Mouse (Mus musculus) embryonic facial prominence, embryonic 11.5 days (tissue): ENCODE results near the gene Kremen2. TPM values are rescaled to one million over a fixed set of nuclear protein-coding genes. Genes with fewer than 3 reads are reported as not detected.

ENCODE experiments used
- ATAC-seq: fragments of 200-750 bp; cut with Nextera tagmentation; replicated peaks from 2 replicates; pipeline ENCODE4 v1.8.0; 2017; ENCODE audit warnings: low read depth; ENCODE audit not compliant: insufficient number of reproducible peaks, low FRiP score, low TSS enrichment
- DNase-seq: peaks from one replicate; pipeline ENCODE4 v3.0.0-alpha.2; 2015; ENCODE audit warnings: low spot score
- H3K27ac ChIP-seq: fragments of 300-500 bp; sonication (generic); replicated peaks from 2 replicates; pipeline ENCODE4 v1.5.1; 2014; ENCODE audit warnings: mild to moderate bottlenecking, low read depth, low read length, control low read depth
- H3K27me3 ChIP-seq: fragments of 300-500 bp; sonication (generic); 2 replicates; pipeline ENCODE4 v1.6.1; 2014; ENCODE audit warnings: mild to moderate bottlenecking, low read length, moderate library complexity, mixed read lengths; ENCODE audit not compliant: control insufficient read depth, insufficient read depth
- H3K36me3 ChIP-seq: fragments of 300-500 bp; sonication (generic); replicated peaks from 2 replicates; pipeline ENCODE4 v1.6.1; 2014; ENCODE audit warnings: low read depth, mild to moderate bottlenecking, low read length, moderate library complexity, mixed read lengths; ENCODE audit not compliant: control insufficient read depth, insufficient read depth
- H3K4me1 ChIP-seq: fragments of 300-500 bp; sonication (generic); 2 replicates; pipeline ENCODE4 v1.6.1; 2014; ENCODE audit warnings: low read length, mixed read lengths; ENCODE audit not compliant: control insufficient read depth, insufficient read depth
- H3K4me2 ChIP-seq: fragments of 300-500 bp; sonication (generic); 2 replicates; pipeline ENCODE4 v1.6.1; 2014; ENCODE audit warnings: low read depth, mild to moderate bottlenecking, control low read depth, low read length, moderate library complexity
- H3K4me3 ChIP-seq: fragments of 300-500 bp; sonication (generic); 2 replicates; pipeline ENCODE4 v1.5.1; 2014; ENCODE audit warnings: low read depth, low read length, control low read depth
- H3K9ac ChIP-seq: fragments of 300-500 bp; sonication (generic); replicated peaks from 2 replicates; pipeline ENCODE4 v1.6.1; 2014; ENCODE audit warnings: mild to moderate bottlenecking, control low read depth, low read length
- H3K9me3 ChIP-seq: fragments of 300-500 bp; sonication (generic); replicated peaks from 2 replicates; pipeline ENCODE4 v1.6.1; 2016; ENCODE audit warnings: mild to moderate bottlenecking, low read length, inconsistent platforms, mixed read lengths; ENCODE audit not compliant: control insufficient read depth
- WGBS: fragments of 180-500 bp; shearing (Covaris S2); extraction: QIAGEN DNeasy Blood & Tissue Kit; methylation state at CpG from one replicate; pipeline ENCODE4 v1.1.7; 2014; 5-methylcytosine and 5-hydroxymethylcytosine counted together
- polyA plus RNA-seq: library from polyadenylated mRNA; unstranded; fragments of >200 nt; fragmentation: Nextera tagmentation; extraction: Ambion mirVana; gene quantifications from 2 replicates; pipeline ENCODE4 v1.2.1, GENCODE M21; 2014

The Kremen2 gene
- polyA plus RNA-seq, 1 experiment from 2014 or later: 8.1 TPM

DNA sequence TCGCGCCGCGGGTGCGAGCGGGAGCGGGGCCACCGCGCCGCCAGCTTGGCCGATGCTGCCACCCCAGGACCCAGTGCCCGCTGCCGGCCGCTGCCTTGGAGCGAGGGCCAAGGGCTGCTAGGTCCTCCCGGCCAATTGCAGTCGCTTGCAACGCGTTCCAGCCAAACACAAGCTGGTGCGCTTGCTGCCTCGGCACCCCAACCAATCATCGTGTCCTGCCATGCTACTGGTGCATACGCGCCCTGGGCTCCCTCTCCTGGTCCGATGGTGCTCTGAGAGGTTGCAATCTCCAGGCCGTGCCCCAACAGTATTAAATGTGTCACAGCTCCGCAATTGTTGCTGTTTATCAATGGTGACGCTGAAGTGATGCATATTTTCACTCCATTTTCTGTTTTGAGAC lies 45.6 kb downstream of the Kremen2 start:
- H3K36me3 ChIP-seq: no peaks in the 10 kb centered on the region
- H3K27ac ChIP-seq: no peak overlapping the region
- peak overlapping the region; percentile 61 for H3K4me3 ChIP-seq
- H3K4me1 ChIP-seq: peaks cover 3% of the 10 kb centered on the region; the same call in 1 of the 2 replicates
- H3K27me3 ChIP-seq: peaks cover 19% of the 10 kb centered on the region
- no peaks in the 10 kb centered on the region for H3K9me3 ChIP-seq
- DNase-seq (peak; percentile 89), ATAC-seq (peak; percentile 93)
- H3K9ac ChIP-seq: peak overlapping the region; percentile 60
- H3K4me2 ChIP-seq: peak overlapping the region; percentile 100
- under 1% methylated on average over 22 of the region's 28 CpGs for WGBS

DNA sequence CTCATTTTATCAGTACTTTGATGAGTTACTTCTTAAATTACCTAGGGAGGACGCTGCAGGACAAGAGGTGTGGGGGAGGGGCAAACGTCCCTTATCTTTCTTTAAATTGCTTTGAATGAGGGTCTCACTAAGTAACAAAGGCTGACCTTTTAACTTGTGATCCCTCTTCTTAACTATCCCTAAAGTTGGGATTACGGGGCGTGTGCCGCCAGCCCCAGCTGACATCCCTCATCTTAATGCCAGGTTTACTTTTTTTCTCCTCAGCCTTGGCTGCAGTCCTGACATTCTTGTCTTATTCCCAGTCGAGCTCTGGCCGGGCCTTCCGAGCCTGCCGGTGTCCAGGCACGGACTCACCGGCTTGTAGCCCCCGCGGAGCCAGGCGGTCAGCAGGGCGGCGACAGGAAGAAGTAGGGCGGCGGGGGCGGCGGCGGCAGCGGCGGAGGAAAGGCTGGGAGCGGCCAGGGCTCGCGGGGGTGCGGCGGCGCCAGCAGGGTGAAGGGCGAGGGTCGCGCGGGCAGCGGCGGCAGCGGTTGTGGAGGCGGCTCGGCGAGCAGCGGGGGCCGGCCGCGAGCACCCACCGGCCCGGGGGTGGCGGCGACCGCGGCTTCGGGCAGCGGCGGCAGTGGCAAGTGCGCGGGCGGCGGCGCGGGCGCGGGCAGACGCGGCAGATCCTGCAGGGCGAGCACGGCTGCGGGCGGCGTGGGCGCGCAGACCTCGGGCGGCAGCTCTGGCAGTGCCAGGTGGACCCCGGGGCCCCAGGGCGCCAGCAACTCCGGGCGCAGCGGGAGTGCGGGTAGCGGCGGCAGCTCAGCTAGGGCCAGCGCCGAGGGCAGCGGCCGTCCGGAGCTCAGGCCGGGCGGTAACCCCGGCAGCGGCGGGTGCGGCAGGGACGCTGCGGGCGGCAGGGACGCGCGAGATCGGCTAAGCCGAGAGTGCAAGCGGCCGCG lies 46.2 kb downstream of the Kremen2 start:
- Histone ChIP-seq H3K9me3 (no peaks in the 10 kb centered on the region), H3K36me3 (no peaks in the 10 kb centered on the region), H3K4me3 (peak overlapping the region; percentile 61), H3K9ac (peak overlapping the region; percentile 60), H3K4me1 (peaks cover 3% of the 10 kb centered on the region; the same call in 1 of the 2 replicates), H3K4me2 (peak overlapping the region; percentile 100), H3K27ac (no peak overlapping the region), H3K27me3 (peaks cover 19% of the 10 kb centered on the region)
- no peak for DNase-seq
- WGBS: under 1% methylated on average over 94 of the region's 101 CpGs
- peak; percentile 27 for ATAC-seq

DNA sequence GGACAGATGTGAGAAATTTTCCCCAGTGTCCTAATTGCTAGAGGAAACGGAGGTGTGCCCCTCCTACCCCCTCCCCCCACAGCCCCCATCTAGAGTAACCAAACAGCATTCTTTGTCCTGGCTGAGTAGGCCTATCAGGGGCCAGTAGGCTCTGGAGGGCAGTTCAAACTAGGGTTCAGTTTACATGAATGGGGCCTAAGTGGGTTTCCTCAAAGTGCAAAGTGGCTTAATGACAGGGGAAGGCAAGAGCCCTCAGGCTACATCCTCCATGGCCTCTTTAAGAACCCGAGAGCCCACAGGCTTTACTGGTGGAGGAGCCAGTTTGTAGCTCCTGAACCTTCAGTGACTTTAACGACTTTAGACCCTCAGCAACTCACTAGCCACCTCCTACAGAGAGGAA lies 49.8 kb downstream of the Kremen2 start:
- ATAC-seq (peak; percentile 70; the same call in 1 of the 2 replicates), DNase-seq (peak; percentile 64)
- no peaks in the 10 kb centered on the region for H3K9me3 ChIP-seq

DNA sequence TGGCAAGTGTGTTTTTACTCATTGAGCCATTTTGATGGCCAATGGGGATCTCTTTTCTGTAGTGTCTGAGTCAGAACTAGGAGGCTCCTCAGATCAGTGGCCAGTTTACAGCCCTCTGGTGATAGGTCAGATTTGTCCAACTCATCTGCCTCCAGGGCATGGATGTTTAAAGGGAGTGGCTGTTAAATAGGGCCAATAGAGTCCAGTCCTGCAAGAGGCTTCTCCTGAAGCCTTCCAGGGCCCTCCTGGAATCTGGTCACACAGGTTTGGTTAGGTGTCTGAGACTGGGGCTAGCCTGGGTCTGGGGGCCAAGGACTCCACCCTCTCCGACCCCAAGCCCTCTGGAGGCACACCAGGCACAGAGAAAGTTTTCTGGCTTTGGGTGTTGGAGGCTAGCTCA lies 51.1 kb downstream of the Kremen2 start:
- peaks cover 13% of the 10 kb centered on the region for H3K27me3 ChIP-seq
- peaks cover 3% of the 10 kb centered on the region; the same call in 1 of the 2 replicates for H3K4me1 ChIP-seq
- no peak; the same call in 1 of the 2 replicates for ATAC-seq
- no peak for DNase-seq
- WGBS: 61% methylated on average over 1 of the region's 1 CpGs
- no peak overlapping the region for H3K4me3 ChIP-seq
- no peaks in the 10 kb centered on the region for H3K9me3 ChIP-seq
- no peak overlapping the region for H3K27ac ChIP-seq
- H3K9ac ChIP-seq: no peak overlapping the region
- no peak overlapping the region for H3K4me2 ChIP-seq
- H3K36me3 ChIP-seq: no peaks in the 10 kb centered on the region

More for the DNA sequence above, 49.8 kb downstream of the Kremen2 start:
- peaks cover 3% of the 10 kb centered on the region; the same call in 1 of the 2 replicates for H3K4me1 ChIP-seq
- no peak overlapping the region for H3K4me2 ChIP-seq
- H3K27me3 ChIP-seq: peaks cover 19% of the 10 kb centered on the region
- no peaks in the 10 kb centered on the region for H3K36me3 ChIP-seq
- no peak overlapping the region for H3K9ac ChIP-seq
- no peak overlapping the region for H3K4me3 ChIP-seq
- 0% methylated on average over 3 of the region's 3 CpGs for WGBS
- H3K27ac ChIP-seq: no peak overlapping the region

Other genes starting within 250 kb of the Kremen2 start
- 18.2 and 19.6 TPM in 2 replicates for gene Zfp213, start 181.6 kb downstream of the Kremen2 start, polyA plus RNA-seq
- gene Zfp13, start 146.3 kb downstream of the Kremen2 start, polyA plus RNA-seq: 17.1 and 19.0 TPM in 2 replicates
- gene Zscan10, start 145.0 kb downstream of the Kremen2 start, polyA plus RNA-seq: 0.28 and 0.59 TPM in 2 replicates
- gene Mmp25, start 100.6 kb downstream of the Kremen2 start, polyA plus RNA-seq: 0.17 and 0.46 TPM in 2 replicates
- gene Bicdl2, start 85.3 kb downstream of the Kremen2 start, polyA plus RNA-seq: 0.84 and 1.0 TPM in 2 replicates
- gene Hcfc1r1, start 72.2 kb downstream of the Kremen2 start, polyA plus RNA-seq: 47.9 and 50.5 TPM in 2 replicates
- 49.3 and 55.6 TPM in 2 replicates for gene Thoc6, start 72.0 kb downstream of the Kremen2 start, polyA plus RNA-seq
- gene Tnfrsf12a, start 68.4 kb downstream of the Kremen2 start, polyA plus RNA-seq: 5.8 and 6.8 TPM in 2 replicates
- 48.9 and 54.7 TPM in 2 replicates for gene Cldn6, start 66.6 kb downstream of the Kremen2 start, polyA plus RNA-seq
- gene Cldn9, start 61.8 kb downstream of the Kremen2 start, polyA plus RNA-seq: 8.7 and 15.5 TPM in 2 replicates
- 0.20 and 0.22 TPM in 2 replicates for gene 1520401A03Rik, start 23.1 kb downstream of the Kremen2 start, polyA plus RNA-seq
- 29.5 and 37.3 TPM in 2 replicates for gene Pkmyt1, start 19.5 kb downstream of the Kremen2 start, polyA plus RNA-seq
- 11.8 and 12.1 TPM in 2 replicates for gene Paqr4, start 5.0 kb downstream of the Kremen2 start, polyA plus RNA-seq
- gene Flywch1, start 25.8 kb upstream of the Kremen2 start, polyA plus RNA-seq: 88.3 and 103 TPM in 2 replicates
- gene Flywch2, start 40.2 kb upstream of the Kremen2 start, polyA plus RNA-seq: 35.4 and 45.5 TPM in 2 replicates
- gene Srrm2, start 44.7 kb upstream of the Kremen2 start, polyA plus RNA-seq: 346 and 389 TPM in 2 replicates
- gene Elob, start 83.3 kb upstream of the Kremen2 start, polyA plus RNA-seq: 1,057 and 1,139 TPM in 2 replicates
- 0.29 TPM in 1 of 2 replicates, not detected in the other for gene Prss33, start 90.2 kb upstream of the Kremen2 start, polyA plus RNA-seq
- not detected in 2 replicates for gene Prss32, start 98.0 kb upstream of the Kremen2 start, polyA plus RNA-seq
- gene Prss41, start 98.3 kb upstream of the Kremen2 start, polyA plus RNA-seq: 1.8 and 2.1 TPM in 2 replicates
- not detected in 2 replicates for gene Prss21, start 122.2 kb upstream of the Kremen2 start, polyA plus RNA-seq
- not detected in 2 replicates for gene Dcpp1, start 135.0 kb upstream of the Kremen2 start, polyA plus RNA-seq
- gene Dcpp2, start 135.0 kb upstream of the Kremen2 start, polyA plus RNA-seq: not detected in 2 replicates
- gene Dcpp3, start 171.6 kb upstream of the Kremen2 start, polyA plus RNA-seq: not detected in 2 replicates
- not detected in 2 replicates for gene Sbp, start 195.8 kb upstream of the Kremen2 start, polyA plus RNA-seq
- gene Sbpl, start 209.4 kb upstream of the Kremen2 start, polyA plus RNA-seq: not detected in 2 replicates
- gene Prss30, start 234.7 kb upstream of the Kremen2 start, polyA plus RNA-seq: not detected in 2 replicates